Mouse (Mus musculus) olfactory bulb, adult 2 months (tissue): ENCODE measurements at regions not wholly inside any gene's neighbourhood (a gene's known extent, or its start where the extent isn't known, plus 50 kb on each side); places are given as distances from the start of the nearest gene placed in this dataset.

Experiments used
- CTCF ChIP-seq: fragments of 200-500 bp; IDR thresholded peaks from 2 replicates; pipeline ENCODE4 v1.5.1; 2012; ENCODE audit warnings: low read depth, mild to moderate bottlenecking, low read length, moderate library complexity; ENCODE audit not compliant: insufficient read depth
- POLR2A ChIP-seq: fragments of 200-500 bp; IDR thresholded peaks from 2 replicates; pipeline ENCODE4 v1.6.1; 2012; ENCODE audit warnings: mild to moderate bottlenecking, low read depth, low read length, moderate library complexity; ENCODE audit not compliant: insufficient read depth

GRCm38 (mm10) chr11:52536841-52537240 is 140.6 kb downstream of the 9530068E07Rik start:
- TF ChIP-seq CTCF (no peak), POLR2A (no peak)
